Mouse (Mus musculus) cerebellum, postnatal 36 days (tissue): ENCODE data around the gene Arnt2.

ENCODE experiments used
- DNase-seq, 2 experiments: peaks; one replicate each; pipeline ENCODE4 v3.0.0; 2021 to 2022; ENCODE audit warnings: mixed read lengths in 2 of 2

The Arnt2 gene

DNA sequence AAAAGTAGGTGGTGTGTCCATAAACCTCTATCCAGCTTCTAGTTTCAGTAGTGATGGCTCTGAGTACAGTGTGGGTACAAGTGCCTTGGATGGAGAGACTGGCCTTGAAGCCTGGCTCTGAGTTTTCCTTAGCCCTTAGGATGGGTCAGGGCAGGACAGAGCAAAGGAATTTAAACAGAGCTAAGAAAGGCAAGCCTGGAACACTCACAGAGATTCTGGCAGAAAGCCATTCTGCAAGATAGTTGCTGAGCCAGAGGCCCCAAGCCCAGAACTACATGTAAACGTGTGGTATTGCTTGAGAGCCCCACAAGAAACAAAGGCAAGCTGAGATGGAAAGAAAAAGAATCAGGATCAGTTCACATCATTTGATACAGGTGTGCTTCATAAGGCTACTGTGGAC, 70.8 kb downstream of the Arnt2 start:
- no peak for DNase-seq

GRCm38 (mm10) chr7:84337768-84338167, 72.2 kb downstream of the Arnt2 start:
- no peak for DNase-seq

DNA sequence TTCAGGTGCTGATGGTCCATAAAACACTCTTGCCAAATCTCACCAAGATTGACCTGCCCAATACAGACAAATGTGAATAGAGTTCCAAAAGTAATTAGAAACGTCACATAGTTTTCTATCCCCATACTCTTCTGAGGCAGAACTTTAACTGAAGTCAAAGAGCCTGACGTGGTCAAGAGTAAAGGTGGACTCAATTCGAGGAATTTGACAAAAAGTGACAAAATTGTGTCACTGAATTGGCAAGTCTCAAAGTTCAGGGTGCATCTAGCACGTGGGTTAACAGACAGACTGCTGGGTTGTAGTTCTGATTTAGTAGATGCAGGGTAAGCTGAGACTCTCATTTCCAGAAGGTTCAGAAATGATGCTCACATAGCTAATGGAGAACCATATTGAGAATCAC, 73.1 kb downstream of the Arnt2 start:
- DNase-seq, result no peak

- no peak for DNase-seq
These were observed 73.4 kb downstream of the Arnt2 start for GRCm38 (mm10) chr7:84336580-84336886.

GRCm38 (mm10) chr7:84335766-84336579, 74.0 kb downstream of the Arnt2 start:
- no peak for DNase-seq

GRCm38 (mm10) chr7:84333996-84334395, 76.0 kb downstream of the Arnt2 start:
- no peak for DNase-seq

- DNase-seq, result no peak
These were observed 77.4 kb downstream of the Arnt2 start for GRCm38 (mm10) chr7:84332295-84333168.

DNA sequence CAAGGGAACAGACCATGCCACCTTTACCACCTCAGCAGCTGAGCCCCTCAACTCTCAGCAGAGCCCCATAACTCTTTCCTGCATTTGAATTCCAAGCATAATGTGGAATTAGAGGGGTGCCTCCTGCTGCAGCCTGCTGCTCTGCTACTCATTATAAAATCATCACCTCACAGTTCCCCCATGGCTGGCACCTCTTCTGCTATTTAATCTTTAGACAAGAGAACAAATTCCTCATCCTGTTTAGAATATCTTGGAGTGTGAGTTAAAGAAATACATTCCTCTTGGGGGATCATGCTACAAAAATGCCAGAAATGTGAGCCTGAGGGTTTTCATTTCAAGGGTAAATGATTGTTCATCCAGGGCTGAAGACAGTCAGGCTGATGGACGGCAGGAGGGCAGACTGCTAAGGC, 80.8 kb downstream of the Arnt2 start:
- no peak for DNase-seq

DNA sequence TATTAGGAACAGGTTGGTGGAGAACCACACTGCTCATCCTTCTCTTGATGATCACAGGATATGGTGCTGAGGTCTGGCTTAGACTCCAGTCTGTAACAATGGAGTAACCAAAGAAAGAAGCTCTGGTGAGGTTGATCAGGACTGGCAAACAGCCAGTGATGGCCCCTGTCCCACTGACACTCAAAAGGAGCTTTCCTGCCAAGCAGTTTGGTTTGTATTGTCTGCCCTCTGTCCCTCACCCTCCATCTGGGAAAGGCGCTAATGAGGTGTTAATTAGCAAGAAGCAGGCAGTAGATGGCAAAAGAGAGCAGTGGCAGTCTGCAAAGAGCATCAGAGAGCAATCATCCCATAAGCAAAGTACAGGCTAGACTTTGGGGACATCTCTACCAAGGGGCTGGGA, 81.2 kb downstream of the Arnt2 start:
- peak; percentile 17 to 25 for DNase-seq

DNA sequence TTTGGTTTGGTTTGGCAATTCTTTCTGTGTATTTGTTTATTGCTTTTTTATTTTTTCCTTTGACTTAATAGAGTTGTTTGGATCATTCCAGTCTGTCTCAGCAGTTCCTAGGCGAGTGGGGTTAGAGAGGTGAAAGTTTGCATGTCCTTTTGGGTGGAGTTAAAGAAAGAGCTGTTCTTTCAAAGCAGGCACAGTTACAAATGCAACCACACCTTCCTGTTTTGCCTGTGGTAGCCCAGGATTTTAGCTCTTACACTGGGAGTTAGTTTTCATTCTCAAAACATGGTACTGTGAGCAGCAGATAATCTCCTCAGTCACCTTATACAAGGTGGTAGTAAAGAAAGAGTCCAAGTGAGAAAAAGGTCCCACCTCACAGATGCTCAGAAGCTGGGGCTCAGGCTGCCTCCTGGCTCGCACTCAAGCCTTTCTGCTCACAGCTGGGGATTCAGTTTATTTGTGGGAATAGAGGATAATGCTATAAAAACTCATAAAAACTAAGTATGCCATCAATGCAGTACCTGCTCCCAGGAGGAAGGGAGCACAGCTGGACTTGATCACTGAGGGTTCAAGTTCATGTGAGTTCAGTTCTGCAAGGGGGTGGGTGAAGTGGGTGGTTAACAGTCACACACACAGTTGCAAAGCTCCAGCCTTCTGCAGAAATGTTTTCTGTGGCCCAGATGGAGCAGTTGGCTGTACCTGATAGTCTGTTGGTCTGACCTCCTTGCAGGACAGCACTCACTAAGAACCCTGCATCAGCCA, 84.2 kb downstream of the Arnt2 start:
- no peak for DNase-seq

GRCm38 (mm10) chr7:84321542-84321941, 88.4 kb downstream of the Arnt2 start:
- no peak for DNase-seq

GRCm38 (mm10) chr7:84315353-84316003, 94.5 kb downstream of the Arnt2 start:
- DNase-seq, result no peak

DNA sequence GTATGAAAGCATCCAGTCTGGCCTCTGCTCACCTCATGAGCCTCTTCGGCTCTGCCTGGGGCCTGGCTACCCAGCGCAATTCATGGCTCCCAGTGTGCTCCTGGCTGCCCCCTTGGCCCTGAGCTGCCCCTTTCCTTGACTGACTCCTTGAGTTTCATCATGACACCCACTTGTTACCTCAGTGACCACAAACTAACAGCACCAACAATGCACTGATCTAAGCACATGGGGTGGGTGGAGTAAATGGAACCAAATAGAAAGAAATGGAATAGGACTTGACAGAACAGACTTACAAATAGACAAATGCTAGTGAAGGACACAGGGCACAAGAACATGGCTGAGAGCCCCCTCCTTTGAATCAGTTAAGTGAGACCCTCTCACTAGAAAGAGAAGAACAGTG, 95.2 kb downstream of the Arnt2 start:
- DNase-seq, result no peak

DNA sequence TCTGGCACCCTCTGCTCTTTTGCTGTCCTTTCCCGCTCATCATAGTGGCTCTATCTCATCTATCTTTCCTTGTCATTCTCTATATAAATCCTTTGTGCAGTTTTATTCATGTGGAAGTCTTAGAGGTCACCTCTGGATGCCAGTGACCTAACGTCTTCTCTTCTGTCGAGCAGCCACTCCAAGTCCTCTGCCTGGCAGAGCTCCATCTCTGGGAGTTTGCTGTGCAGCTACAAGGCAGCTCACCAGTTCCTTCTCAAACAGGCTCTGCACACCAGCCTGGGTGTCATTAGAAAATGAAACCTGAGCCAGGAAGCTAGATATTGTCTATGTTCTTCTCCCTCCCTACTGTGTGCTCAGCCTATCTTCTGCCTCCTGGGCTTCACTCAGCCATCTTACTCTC, 98.4 kb downstream of the Arnt2 start:
- DNase-seq, result no peak

- no peak for DNase-seq
These were observed 99.1 kb downstream of the Arnt2 start for GRCm38 (mm10) chr7:84310909-84311311.

GRCm38 (mm10) chr7:84307329-84307925, 102.5 kb downstream of the Arnt2 start:
- DNase-seq, result no peak

GRCm38 (mm10) chr7:84300261-84300660, 109.7 kb downstream of the Arnt2 start:
- no peak for DNase-seq

DNA sequence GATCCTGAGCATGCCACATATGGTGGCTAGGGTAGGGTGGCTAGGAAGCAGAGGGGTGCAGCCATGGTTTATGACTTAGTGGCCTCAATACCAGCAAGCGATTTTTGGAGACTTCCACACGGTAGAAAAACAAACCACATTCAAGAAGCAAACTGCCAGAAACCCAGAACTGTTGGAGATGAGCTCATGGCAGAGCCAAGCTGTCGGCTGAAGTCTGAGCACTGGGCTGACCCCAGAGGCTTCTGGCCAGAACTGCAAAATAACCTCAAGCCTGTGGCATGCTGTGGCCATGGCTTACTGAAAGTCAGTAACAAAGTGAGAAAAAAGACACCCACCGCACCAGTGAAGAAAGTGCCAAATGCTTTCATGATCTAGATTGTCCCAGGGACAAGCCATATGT, 110.4 kb downstream of the Arnt2 start:
- no peak for DNase-seq

DNA sequence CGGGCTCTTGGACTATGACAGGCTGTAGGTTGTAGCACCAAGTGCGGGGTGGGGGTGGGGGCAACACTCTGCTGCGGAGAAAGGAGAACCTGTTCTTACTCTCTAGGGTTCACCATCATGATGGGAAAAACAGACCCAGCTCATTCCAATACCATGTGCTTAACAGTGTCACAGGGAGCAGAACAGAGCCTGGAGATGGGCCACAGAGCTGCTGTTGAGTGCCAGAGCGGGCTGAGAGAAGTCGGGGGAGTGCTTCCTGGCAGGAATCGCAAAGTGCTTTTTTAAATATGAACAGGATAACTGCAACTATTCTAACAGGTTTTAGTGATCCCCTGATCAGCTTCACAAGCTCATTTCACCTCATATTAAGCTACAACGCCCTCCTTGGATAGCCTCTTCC, 116.9 kb downstream of the Arnt2 start:
- DNase-seq, result no peak

DNA sequence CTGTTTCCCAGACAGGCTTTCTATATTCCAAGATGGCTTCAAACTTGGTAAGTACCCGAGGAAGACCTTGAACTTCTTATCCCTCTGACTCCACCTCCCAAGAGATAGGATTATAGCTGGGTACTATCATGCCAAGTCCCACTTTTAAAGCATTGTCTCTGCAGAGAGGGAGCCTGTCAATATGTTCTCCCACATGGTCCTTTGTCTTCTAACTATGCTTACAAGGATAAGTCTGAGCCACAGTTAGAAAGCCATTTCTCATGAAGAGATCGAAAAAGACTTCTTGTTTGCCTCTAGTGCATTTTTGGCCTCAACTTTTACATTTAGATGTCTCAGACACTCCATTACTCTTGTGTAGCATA, 122.8 kb downstream of the Arnt2 start:
- DNase-seq, result no peak

- no peak for DNase-seq
These were observed 123.3 kb downstream of the Arnt2 start for GRCm38 (mm10) chr7:84286526-84287225.

DNA sequence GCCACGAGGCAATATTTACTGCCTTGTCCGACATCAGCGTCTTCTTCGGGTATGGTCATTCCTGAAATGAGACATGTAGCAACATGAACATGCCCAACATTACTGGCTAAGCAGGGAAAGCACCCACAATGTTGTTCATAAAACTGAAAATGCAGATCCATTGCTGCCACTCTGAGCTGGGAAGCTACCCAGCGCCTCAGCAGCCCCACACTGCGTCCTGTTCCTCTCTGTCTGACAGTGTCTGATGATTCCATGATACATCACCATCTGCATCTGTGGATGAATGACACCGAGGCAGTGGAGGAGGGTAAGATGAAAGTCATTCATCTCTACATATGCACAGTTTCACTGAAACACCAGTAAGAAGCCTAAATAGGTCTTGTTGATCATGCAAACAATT, 124.2 kb downstream of the Arnt2 start:
- DNase-seq, result no peak
